Mouse (Mus musculus): ENCODE results near the gene AC170998.1. TPM values are rescaled to one million over a fixed set of nuclear protein-coding genes. Genes with fewer than 3 reads are reported as not detected.
"Not testable (repeated sequence)": the region's sequence is repeated elsewhere in the genome, so short reads cannot be mapped to it uniquely, and the experiment has no call there.

The AC170998.1 gene
- total RNA-seq, 2 experiments from 2014 or later = 0.67 TPM; not detected in 1

- DNase-seq = no peak
Measured at GRCm38 (mm10) chr17:28760736-28761312, 34.9 kb downstream of the AC170998.1 start.

DNA sequence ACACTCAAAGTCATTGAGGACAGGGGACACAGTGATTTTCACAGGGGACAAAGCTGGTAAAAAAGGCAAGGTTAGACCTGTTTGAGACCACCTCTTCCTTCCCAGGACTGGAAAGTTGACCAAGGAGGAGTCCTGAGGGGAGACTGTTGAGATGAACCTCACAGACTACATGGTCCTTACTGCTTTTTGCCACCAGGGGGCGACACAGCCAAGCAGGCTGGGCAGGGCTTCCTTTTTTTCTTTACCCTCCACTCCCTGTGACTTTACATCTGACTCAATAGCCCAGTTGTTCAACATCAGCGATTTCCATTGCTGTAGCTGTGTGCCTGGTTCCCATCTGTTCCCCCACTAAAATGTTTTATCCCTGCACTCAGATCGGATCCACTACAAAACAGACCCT, 36.0 kb downstream of the AC170998.1 start:
- peak; percentile 77 to 87 for DNase-seq

DNA sequence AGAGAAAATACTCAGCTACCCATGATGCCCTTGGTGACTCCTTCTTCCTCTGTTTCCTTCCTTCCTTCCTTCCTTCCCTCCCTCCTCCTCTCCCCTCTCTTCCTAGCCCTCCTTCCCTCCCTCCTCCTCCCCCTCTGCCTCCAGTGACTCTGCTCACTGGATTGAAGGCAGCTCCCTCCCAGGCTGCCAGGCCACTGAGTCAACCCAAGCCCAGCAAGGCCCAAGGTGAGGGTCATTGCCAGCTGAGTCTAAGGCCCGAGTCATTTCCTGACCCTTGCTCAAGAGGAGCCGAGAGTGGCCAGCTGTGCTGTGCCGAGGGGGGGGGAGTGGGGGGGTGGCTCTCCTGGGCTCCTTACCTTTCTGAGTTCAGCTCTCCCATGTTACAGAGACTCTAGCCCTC, 40.3 kb downstream of the AC170998.1 start:
- no peak for DNase-seq

DNA sequence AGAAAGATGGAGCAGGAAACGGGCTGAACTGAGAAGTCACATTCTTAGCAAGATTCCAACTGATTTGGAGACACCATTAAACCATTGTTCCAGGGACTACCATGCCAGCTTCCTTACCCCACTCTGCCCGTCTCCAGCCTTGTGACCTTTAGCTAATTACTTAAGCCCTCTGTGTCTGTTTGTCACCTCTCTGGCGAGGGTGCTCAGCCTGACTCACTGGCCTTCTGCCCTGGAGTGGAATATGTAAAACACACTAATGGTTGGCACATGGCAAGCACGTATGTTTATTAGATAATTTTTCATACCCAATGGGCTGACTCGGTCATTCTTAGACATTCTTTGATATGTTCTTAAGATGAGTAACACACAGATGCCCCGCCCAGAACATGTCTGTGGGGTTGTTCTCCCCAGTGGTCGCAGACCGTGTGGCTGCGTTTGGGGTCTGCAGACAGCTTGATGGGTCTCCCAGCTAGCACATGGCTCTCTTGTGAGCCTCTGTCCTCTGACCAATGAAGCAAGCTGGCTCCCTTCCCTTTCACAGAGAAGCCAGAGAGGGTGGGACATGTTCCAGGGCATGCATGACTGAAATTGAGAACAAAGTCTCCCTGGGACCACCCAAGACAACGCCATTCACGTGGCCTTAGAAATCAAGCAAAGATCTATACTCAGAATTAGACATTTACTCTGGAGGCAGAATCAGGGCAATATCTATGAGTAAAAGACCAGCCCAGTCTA, 41.1 kb downstream of the AC170998.1 start:
- DNase-seq = no peak

- peak; percentile 24 to 36 for DNase-seq
Measured at GRCm38 (mm10) chr17:28769121-28769874, 43.4 kb downstream of the AC170998.1 start, which contains the start of gene Mapk13. Gene Mapk13, plus strand, starts transcription at chr17:28769297.

GRCm38 (mm10) chr17:28769875-28770421, 44.1 kb downstream of the AC170998.1 start:
- peak in 1 of 2 experiments; percentile 23 for DNase-seq

- DNase-seq = no peak
Measured at GRCm38 (mm10) chr17:28771289-28771688, 45.4 kb downstream of the AC170998.1 start.

DNA sequence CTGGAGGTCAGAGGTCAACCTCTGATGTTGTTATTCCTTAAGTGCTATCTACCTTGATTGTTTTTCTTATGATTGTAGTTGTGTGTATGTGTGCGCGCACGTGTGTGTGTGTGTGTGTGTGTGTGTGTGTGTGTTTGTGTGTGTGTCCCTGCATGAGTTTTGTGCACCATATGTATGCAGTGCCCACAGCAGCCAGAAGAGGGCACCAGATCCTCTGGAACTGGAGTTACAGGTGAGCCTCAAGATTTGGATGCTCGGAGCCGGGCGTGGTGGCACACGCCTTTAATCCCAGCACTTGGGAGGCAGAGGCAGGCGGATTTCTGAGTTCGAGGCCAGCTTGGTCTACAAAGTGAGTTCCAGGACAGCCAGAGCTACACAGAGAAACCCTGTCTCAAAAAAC, 48.4 kb downstream of the AC170998.1 start:
- DNase-seq = not testable (repeated sequence)

- DNase-seq = no peak
Measured at GRCm38 (mm10) chr17:28775161-28775560, 49.3 kb downstream of the AC170998.1 start.

Other genes starting within 250 kb of the AC170998.1 start
- gene Fkbp5, start 208.6 kb upstream of the AC170998.1 start, total RNA-seq (2021) = 100 to 1,000 TPM in 1 of 2 experiments, 10 to 100 TPM in 1; 65.4 to 103 TPM
- gene Armc12, start 195.3 kb upstream of the AC170998.1 start, total RNA-seq (2021) = not detected
- not detected for gene Clpsl2, start 176.7 kb upstream of the AC170998.1 start, total RNA-seq (2021)
- gene Clps, start 165.3 kb upstream of the AC170998.1 start, total RNA-seq (2021) = not detected
- not detected for gene Lhfpl5, start 150.4 kb upstream of the AC170998.1 start, total RNA-seq (2021)
- gene Srpk1, start 103.4 kb upstream of the AC170998.1 start, total RNA-seq (2021) = 10 to 100 TPM; 33.7 to 36.3 TPM
- gene Slc26a8, start 35.9 kb upstream of the AC170998.1 start, total RNA-seq (2021) = under 1 TPM in 1 of 2 experiments, not detected in 1; 0.39 TPM
- gene Mapk14, start 34.8 kb upstream of the AC170998.1 start, total RNA-seq (2021) = 10 to 100 TPM; 51.3 to 59.4 TPM
- gene Mapk13, start 43.2 kb downstream of the AC170998.1 start, total RNA-seq (2021) = under 1 TPM in 1 of 2 experiments, not detected in 1; 0.46 TPM
- gene Brpf3, start 75.0 kb downstream of the AC170998.1 start, total RNA-seq (2021) = 10 to 100 TPM; 14.8 to 19.6 TPM
- not detected for gene Pnpla1, start 132.3 kb downstream of the AC170998.1 start, total RNA-seq (2021)
- gene 4930539E08Rik, start 189.2 kb downstream of the AC170998.1 start, total RNA-seq (2021) = under 1 TPM in 1 of 2 experiments, not detected in 1; 0.08 TPM
- not detected for gene Pxt1, start 217.8 kb downstream of the AC170998.1 start, total RNA-seq (2021)
- 10 to 100 TPM; 40.9 to 52.6 TPM for gene Kctd20, start 225.9 kb downstream of the AC170998.1 start, total RNA-seq (2021)